Mouse (Mus musculus) frontal cortex, postnatal 36 days (tissue): ENCODE results near the gene Sfswap.
A peak's percentile ranks its signal among the peaks of the same experiment; 100 is the strongest.
"Not testable (repeated sequence)": the region's sequence is repeated elsewhere in the genome, so short reads cannot be mapped to it uniquely, and the experiment has no call there.

ENCODE experiments used
- DNase-seq, 2 experiments: peaks; one replicate each; pipeline ENCODE4 v3.0.0; 2022; ENCODE audit warnings: low spot score in 2 of 2

Sfswap gene

GRCm38 (mm10) chr5:129584583-129585541 lies 83.8 kb downstream of the Sfswap start:
- peak in 1 of 2 experiments; percentile 41 for DNase-seq

GRCm38 (mm10) chr5:129586016-129586415 lies 85.0 kb downstream of the Sfswap start:
- DNase-seq, result peak; percentile 79 to 85

- DNase-seq, result no peak
Observed at GRCm38 (mm10) chr5:129586471-129586870, 85.5 kb downstream of the Sfswap start.

GRCm38 (mm10) chr5:129590915-129591314 lies 89.9 kb downstream of the Sfswap start:
- peak; percentile 55 to 59 for DNase-seq

GRCm38 (mm10) chr5:129594116-129595114 lies 93.4 kb downstream of the Sfswap start:
- DNase-seq, result peak; percentile 84 to 90

GRCm38 (mm10) chr5:129602071-129602487 lies 101.1 kb downstream of the Sfswap start:
- peak in 1 of 2 experiments; percentile 51 for DNase-seq

- no peak for DNase-seq
Observed at GRCm38 (mm10) chr5:129607476-129607875, 106.5 kb downstream of the Sfswap start.

- peak; percentile 81 to 87 for DNase-seq
Observed at GRCm38 (mm10) chr5:129611060-129611459, 110.0 kb downstream of the Sfswap start.

- not testable (repeated sequence) for DNase-seq
Observed at GRCm38 (mm10) chr5:129620600-129620999, 119.6 kb downstream of the Sfswap start.
